Mouse (Mus musculus) liver, embryonic 11.5 days (tissue): ENCODE measurements around the gene Rad17. TPM values are rescaled to one million over a fixed set of nuclear protein-coding genes. Genes with fewer than 3 reads are reported as not detected.

Experiments used
- ATAC-seq: fragments of 200-750 bp; cut with Nextera tagmentation; replicated peaks from 2 replicates; pipeline ENCODE4 v1.8.0; 2017; ENCODE audit warnings: moderate number of reproducible peaks, mild to moderate bottlenecking, moderate TSS enrichment, moderate library complexity; ENCODE audit not compliant: low FRiP score
- DNase-seq: peaks from one replicate; pipeline ENCODE4 v3.0.0-alpha.2; 2017; ENCODE audit warnings: low spot score
- H3K27ac ChIP-seq: fragments of 300-500 bp; sonication (generic); 2 replicates; pipeline ENCODE4 v1.5.1; 2014; ENCODE audit warnings: mild to moderate bottlenecking, low read depth, low read length, control low read depth
- H3K27me3 ChIP-seq: fragments of 300-500 bp; sonication (generic); replicated peaks from 2 replicates; pipeline ENCODE4 v1.6.1; 2014; ENCODE audit warnings: low read length, mixed read lengths; ENCODE audit not compliant: control insufficient read depth, insufficient read depth
- H3K36me3 ChIP-seq: fragments of 300-500 bp; sonication (generic); 2 replicates; pipeline ENCODE4 v1.6.1; 2014; ENCODE audit warnings: mild to moderate bottlenecking, low read length, moderate library complexity, mixed read lengths; ENCODE audit not compliant: control insufficient read depth, insufficient read depth
- H3K4me1 ChIP-seq: fragments of 300-500 bp; sonication (generic); replicated peaks from 2 replicates; pipeline ENCODE4 v1.6.1; 2014; ENCODE audit warnings: low read length, mixed read lengths; ENCODE audit not compliant: control insufficient read depth, insufficient read depth
- H3K4me2 ChIP-seq: fragments of 300-500 bp; sonication (generic); 2 replicates; pipeline ENCODE4 v1.6.1; 2014; ENCODE audit warnings: mild to moderate bottlenecking, control low read depth, moderate library complexity
- H3K4me3 ChIP-seq: fragments of 300-500 bp; sonication (generic); 2 replicates; pipeline ENCODE4 v1.5.1; 2014; ENCODE audit warnings: low read depth, low read length, control low read depth
- H3K9ac ChIP-seq: fragments of 300-500 bp; sonication (generic); 2 replicates; pipeline ENCODE4 v1.6.1; 2014; ENCODE audit warnings: low read depth, low read length, control low read depth
- H3K9me3 ChIP-seq: fragments of 300-500 bp; sonication (generic); 2 replicates; pipeline ENCODE4 v1.6.1; 2016; ENCODE audit warnings: low read length, inconsistent platforms, mixed read lengths; ENCODE audit not compliant: control insufficient read depth
- WGBS: fragments of 180-500 bp; shearing (Covaris S2); extraction: QIAGEN DNeasy Blood & Tissue Kit; methylation state at CpG from one replicate; pipeline ENCODE4 v1.1.7; 2014; 5-methylcytosine and 5-hydroxymethylcytosine counted together
- polyA plus RNA-seq: library from polyadenylated mRNA; unstranded; fragments of >200 nt; fragmentation: Nextera tagmentation; extraction: Ambion mirVana; gene quantifications from 2 replicates; pipeline ENCODE4 v1.2.1, GENCODE M21; 2014

Rad17 gene
- polyA plus RNA-seq, 1 experiment from 2014 or later, result 32.1 TPM

- Histone ChIP-seq H3K27me3 (no peaks in the 10 kb centered on the region), H3K4me1 (no peaks in the 10 kb centered on the region), H3K27ac (no peak overlapping the region), H3K36me3 (no peaks in the 10 kb centered on the region), H3K4me2 (no peak overlapping the region), H3K9me3 (no peaks in the 10 kb centered on the region), H3K4me3 (no peak overlapping the region), H3K9ac (no peak overlapping the region)
- 35% methylated on average over 2 of the region's 2 CpGs for WGBS
- ATAC-seq (no peak), DNase-seq (no peak)
Measured at GRCm38 (mm10) chr13:100570713-100571112, 80.1 kb downstream of the Rad17 start.

GRCm38 (mm10) chr13:100568359-100568758 lies 82.5 kb downstream of the Rad17 start:
- 97% methylated on average over 1 of the region's 1 CpGs for WGBS

More at GRCm38 (mm10) chr13:100568359-100568758, 82.5 kb downstream of the Rad17 start:
- Histone ChIP-seq H3K4me2 (no peak overlapping the region), H3K4me3 (no peak overlapping the region), H3K9ac (no peak overlapping the region), H3K4me1 (no peaks in the 10 kb centered on the region), H3K9me3 (no peaks in the 10 kb centered on the region), H3K36me3 (no peaks in the 10 kb centered on the region), H3K27me3 (no peaks in the 10 kb centered on the region), H3K27ac (no peak overlapping the region)
- DNase-seq (no peak), ATAC-seq (no peak)

Other genes starting within 250 kb of the Rad17 start
- not detected in 2 replicates for gene Naip1, start 198.2 kb downstream of the Rad17 start, polyA plus RNA-seq
- gene Gtf2h2, start 158.5 kb downstream of the Rad17 start, polyA plus RNA-seq, result 83.2 and 86.6 TPM in 2 replicates
- gene Ocln, start 98.3 kb downstream of the Rad17 start, polyA plus RNA-seq, result 8.5 and 9.4 TPM in 2 replicates
- gene Marveld2, start 34.1 kb downstream of the Rad17 start, polyA plus RNA-seq, result 9.1 and 9.5 TPM in 2 replicates
- gene Ak6, start 72 bp downstream of the Rad17 start, polyA plus RNA-seq, result 328 and 349 TPM in 2 replicates
- gene Taf9, start 528 bp upstream of the Rad17 start, polyA plus RNA-seq, result 25.1 and 26.0 TPM in 2 replicates
- gene Ccdc125, start 18.7 kb upstream of the Rad17 start, polyA plus RNA-seq, result 8.1 and 8.8 TPM in 2 replicates
- gene Cdk7, start 79.9 kb upstream of the Rad17 start, polyA plus RNA-seq, result 92.0 and 97.2 TPM in 2 replicates
- 238 and 241 TPM in 2 replicates for gene Mrps36, start 93.6 kb upstream of the Rad17 start, polyA plus RNA-seq
- 73.0 and 77.5 TPM in 2 replicates for gene Cenph, start 124.8 kb upstream of the Rad17 start, polyA plus RNA-seq
- gene Ccnb1, start 135.5 kb upstream of the Rad17 start, polyA plus RNA-seq, result 343 and 384 TPM in 2 replicates
- 56.2 and 61.6 TPM in 2 replicates for gene Slc30a5, start 182.4 kb upstream of the Rad17 start, polyA plus RNA-seq